Mouse (Mus musculus): ENCODE data around the gene Rfc5.

The Rfc5 gene

DNA sequence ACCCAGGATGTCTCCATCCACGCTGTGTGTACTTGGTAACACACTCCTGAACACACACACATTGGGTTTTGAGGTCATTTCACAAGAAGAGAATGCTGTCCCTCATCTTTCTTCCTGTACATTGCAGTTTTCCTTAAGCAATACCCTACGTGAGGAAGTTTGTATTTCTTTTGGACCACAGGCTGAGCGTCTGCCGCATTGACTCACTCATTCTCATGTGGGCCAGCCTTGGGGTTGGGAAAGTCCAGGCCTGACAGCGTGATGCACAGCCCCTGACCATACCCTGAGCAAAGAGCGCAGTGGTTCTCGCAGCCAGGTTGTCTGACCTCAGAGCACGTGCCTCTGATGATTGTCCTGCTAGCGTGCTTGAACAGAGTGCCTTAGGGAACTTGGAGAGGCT lies 15.4 kb downstream of the Rfc5 start:
- DNase-seq: no peak

DNA sequence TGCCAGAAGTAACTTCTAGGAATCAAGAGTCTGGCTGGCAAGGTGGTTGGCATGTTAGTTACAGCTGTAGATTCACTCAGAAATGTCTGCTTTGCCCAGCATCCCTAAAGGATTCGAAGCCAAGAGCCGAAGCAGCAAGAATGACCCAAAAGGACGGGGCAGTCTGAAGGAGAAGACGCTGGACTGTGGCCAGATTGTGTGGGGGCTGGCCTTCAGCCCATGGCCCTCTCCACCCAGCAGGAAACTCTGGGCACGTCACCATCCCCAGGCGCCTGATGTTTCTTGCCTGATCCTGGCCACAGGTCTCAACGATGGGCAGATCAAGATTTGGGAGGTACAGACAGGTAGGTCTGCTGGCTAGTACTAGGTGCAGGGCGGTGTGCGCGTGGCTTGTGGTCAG lies 18.3 kb downstream of the Rfc5 start:
- DNase-seq: no peak

- no peak for DNase-seq
These were observed 21.6 kb downstream of the Rfc5 start for GRCm38 (mm10) chr5:117367206-117367605.

- no peak for DNase-seq
These were observed 22.8 kb downstream of the Rfc5 start for GRCm38 (mm10) chr5:117365904-117366561.

DNA sequence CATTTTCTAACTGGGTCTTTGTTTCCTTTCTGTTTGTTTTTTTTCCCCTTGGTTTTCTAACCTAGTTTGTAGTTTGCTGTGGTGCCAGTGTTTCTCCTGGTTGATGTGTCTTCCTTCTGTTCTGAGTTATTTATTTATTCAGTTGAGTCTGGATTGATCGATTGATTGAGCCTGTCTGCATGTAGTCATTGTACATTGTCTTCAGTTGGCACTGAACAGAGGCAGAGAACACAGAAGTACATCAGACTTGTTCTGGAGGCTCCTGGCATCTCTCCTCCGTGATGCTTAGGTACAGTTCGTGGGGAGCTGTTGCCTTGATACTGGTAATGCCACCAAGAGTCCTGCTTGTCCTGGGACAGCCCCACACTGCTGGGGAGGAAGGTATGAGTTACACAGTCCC lies 24.0 kb downstream of the Rfc5 start:
- DNase-seq: no peak

DNA sequence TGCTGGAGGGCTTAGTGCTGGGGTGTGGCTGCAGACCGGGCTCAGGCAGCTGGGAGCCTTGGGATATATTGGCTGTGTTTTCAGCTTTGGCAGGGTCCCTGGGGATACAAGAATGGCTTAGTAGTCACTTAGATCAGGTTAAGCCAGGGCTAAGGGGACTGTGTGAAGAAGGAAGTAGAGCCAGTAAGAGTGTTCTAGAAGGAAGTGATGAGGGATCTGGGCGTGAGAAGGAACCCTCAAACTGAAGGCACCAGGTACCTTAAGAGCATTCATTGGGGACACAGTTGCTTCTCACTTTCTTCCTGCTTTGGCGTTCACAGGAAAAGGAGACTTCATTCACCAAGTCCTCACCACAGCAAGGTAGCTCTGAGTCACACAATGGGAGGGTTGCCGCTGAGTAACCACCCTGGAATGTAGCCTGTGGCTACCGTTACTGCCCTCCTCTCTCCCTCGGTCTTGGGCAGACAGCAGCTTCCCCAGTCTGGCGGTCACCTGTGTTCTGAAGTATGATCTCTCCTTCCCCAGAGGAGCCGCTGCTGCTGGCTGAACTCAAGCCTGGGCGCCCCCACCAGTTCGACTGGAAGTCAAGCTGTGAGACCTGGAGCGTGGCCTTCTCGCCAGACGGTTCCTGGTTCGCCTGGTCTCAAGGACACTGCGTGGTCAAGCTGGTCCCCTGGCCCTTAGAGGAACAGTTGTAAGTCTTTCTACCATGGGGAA lies 25.6 kb downstream of the Rfc5 start:
- DNase-seq: no peak

GRCm38 (mm10) chr5:117361590-117361989 lies 27.3 kb downstream of the Rfc5 start:
- DNase-seq: no peak

GRCm38 (mm10) chr5:117360631-117361541 lies 28.0 kb downstream of the Rfc5 start:
- peak; percentile 92 for DNase-seq

GRCm38 (mm10) chr5:117360228-117360515 lies 28.7 kb downstream of the Rfc5 start:
- DNase-seq: no peak

DNA sequence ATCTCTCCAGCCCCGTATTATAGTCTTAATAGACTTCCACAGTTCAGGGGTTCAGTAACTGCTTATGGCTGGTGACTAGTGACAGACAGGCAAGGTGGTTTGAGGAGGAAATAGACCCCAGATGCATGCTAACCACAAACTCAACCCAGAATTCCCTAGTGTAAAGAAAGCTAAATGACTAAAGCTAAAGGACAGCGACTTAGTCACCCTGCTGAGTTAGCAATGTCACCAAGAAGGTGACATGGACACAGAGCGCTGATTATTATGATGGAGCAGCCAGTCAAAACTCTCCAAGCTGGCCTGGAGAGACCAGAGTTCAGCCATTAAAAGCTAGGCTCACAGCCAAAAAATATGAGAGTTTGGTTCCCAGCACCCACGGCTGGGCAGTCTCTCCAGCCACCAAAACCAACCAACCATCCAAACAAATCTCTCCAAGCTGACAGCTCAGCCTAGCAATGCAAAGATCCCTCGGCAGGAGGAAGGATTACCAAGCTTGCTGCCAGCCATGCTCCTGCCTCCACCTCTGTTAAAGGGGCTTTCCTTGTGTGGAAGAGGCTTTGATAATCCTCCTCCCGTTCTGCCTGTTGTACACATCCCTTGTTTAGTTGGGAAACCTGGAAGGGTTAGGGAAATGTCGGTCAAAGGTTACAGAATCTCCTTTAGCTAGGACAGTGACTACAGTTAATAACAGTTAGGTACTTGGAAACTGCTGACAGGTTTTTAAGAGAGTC lies 29.2 kb downstream of the Rfc5 start:
- no peak for DNase-seq

DNA sequence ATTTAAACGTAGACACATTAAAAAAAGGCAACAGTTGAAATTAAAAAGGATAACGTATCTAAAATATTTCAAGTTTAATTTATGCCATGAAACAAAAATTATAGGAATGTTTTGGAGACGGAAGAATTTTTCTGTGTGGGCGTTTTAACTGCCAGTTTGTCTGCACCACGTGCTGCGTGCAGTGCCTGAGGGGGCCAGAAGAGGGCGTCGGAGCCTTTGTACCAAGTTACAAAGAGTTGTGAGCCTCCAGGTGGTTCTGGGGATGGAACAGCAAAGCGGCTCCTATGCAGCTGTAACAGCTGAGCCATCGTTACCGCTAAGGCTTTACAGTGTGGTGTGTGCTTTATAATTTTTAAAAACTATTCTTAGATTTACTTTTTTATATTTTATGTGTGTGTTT lies 30.1 kb downstream of the Rfc5 start:
- no peak for DNase-seq

DNA sequence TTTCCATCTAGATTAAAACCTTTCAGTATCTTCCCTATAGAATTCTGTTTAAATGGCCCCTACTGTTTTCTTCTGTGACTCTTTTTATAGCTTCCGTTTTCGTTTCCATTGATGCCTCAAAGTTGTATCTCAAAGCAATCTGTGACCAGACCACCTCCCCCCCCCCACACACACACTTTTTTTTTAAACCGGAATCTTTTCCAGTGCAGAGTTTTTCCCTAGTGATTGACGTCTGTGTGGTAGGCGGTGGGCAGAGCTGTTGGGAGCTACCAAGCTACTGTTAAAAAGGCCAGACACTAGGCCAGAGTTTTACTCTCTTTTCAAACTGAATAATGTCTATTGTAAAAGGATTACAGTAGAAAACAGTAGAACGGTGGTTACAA lies 30.6 kb downstream of the Rfc5 start:
- no peak for DNase-seq

- DNase-seq: no peak
These were observed 31.2 kb downstream of the Rfc5 start for GRCm38 (mm10) chr5:117357478-117358247.

GRCm38 (mm10) chr5:117357129-117357477 lies 31.7 kb downstream of the Rfc5 start, which contains the start of gene Wsb2:
Gene Wsb2 (plus strand): TSS chr5:117357304.
- peak; percentile 99 for DNase-seq

GRCm38 (mm10) chr5:117356365-117357128 lies 32.3 kb downstream of the Rfc5 start:
- peak; percentile 98 for DNase-seq

GRCm38 (mm10) chr5:117355648-117356303 lies 33.1 kb downstream of the Rfc5 start:
- no peak for DNase-seq

DNA sequence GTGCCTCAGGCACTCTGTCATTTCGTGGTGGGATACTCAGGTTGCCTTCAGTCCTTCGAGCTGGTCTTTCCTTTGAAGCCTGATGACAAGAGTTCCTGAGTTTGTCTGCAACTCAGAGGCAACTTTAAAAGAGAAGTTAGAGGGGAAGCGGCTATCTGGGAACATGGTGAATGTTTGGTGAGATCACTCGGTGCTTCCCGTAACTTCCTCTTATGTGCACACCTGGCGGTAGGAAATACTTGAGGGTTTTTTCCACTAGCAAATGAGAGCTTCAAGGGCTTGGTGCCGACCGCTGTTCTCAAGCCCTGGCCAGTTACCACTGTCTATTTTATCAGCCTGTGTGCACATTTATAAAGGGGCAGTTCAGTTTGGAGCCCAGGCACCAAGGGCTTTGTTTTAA lies 34.7 kb downstream of the Rfc5 start:
- no peak for DNase-seq

DNA sequence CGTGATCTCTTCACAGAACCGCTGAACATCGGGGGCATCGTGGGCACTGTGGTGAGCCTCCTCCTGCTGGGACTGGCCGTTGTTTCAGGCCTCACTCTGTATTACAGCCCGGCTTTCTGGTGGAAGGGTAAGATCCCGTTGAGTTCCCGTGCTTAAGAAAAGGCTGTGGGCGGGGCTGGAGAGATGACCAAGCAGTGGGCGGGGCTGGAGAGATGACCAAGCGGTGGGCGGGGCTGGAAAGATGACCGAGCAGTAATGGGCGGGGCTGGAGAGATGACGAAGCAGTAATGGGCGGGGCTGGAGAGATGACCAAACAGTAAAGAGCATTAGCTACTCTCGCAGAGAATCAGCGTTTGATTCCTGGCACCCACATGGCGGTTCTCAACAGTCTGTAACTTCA lies 40.6 kb downstream of the Rfc5 start:
- no peak for DNase-seq

GRCm38 (mm10) chr5:117347838-117348237 lies 41.0 kb downstream of the Rfc5 start:
- DNase-seq: no peak

- no peak for DNase-seq
These were observed 41.8 kb downstream of the Rfc5 start for GRCm38 (mm10) chr5:117347011-117347410.

DNA sequence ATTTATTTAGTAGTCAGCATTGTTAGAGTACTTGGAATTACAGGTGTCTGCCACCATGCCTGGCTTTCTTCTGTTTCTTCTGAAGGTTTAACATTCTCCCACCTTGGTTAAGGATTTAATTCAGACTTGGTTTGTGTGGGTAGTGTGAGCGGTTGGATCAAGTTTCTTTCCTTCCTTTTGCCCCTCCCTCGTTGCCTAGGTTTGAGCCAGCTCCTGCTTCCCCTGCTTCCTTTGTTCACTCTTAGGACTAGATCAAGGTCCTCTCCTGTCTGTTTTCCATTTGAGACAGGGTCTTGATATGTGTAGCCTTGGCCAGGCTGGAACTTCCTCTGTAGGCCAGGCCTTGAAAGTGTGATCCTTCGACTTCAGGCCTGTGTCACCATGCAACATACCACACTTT lies 42.6 kb downstream of the Rfc5 start:
- no peak for DNase-seq
